Mouse (Mus musculus) C2C12 (cell line): ENCODE data around the gene 1110008L16Rik. TPM values are rescaled to one million over a fixed set of nuclear protein-coding genes. Genes with fewer than 3 reads are reported as not detected.

ENCODE experiments used
- H3K27me3 ChIP-seq: one replicate; pipeline ENCODE4 v1.6.1; 2011; ENCODE audit not compliant: control insufficient read depth, insufficient read depth, insufficient read length
- H3K36me3 ChIP-seq: one replicate; pipeline ENCODE4 v1.6.1; 2011; ENCODE audit not compliant: control insufficient read depth, insufficient read depth
- H3K4me3 ChIP-seq: one replicate; pipeline ENCODE4 v1.5.1; 2011; ENCODE audit warnings: mild to moderate bottlenecking, control low read depth; ENCODE audit not compliant: poor library complexity, insufficient read depth, severe bottlenecking
- H3K79me2 ChIP-seq: one replicate; pipeline ENCODE4 v1.6.1; 2011; ENCODE audit not compliant: control insufficient read depth, insufficient read depth
- H3K79me3 ChIP-seq: one replicate; pipeline ENCODE4 v1.6.1; 2011; ENCODE audit warnings: low read depth, control low read depth
- H3ac ChIP-seq: one replicate; pipeline ENCODE3; 2011; ENCODE audit warnings: low read depth; ENCODE audit not compliant: control insufficient read depth, insufficient read length
- CEBPB ChIP-seq: IDR thresholded peaks from one replicate; pipeline ENCODE4 v1.6.1; 2011; ENCODE audit warnings: low read depth, mild to moderate bottlenecking, control low read depth, moderate library complexity
- CTCF ChIP-seq: IDR thresholded peaks from one replicate; pipeline ENCODE4 v1.5.1; 2011; ENCODE audit not compliant: control insufficient read depth, insufficient read depth, insufficient read length
- FOSL1 ChIP-seq: IDR thresholded peaks from one replicate; pipeline ENCODE4 v1.8.0; 2011; ENCODE audit warnings: mild to moderate bottlenecking, low read length; ENCODE audit not compliant: poor library complexity, insufficient read depth, severe bottlenecking
- MAX ChIP-seq: IDR thresholded peaks from one replicate; pipeline ENCODE4 v1.6.1; 2011; ENCODE audit warnings: mild to moderate bottlenecking, control low read depth
- MYOD1 ChIP-seq: IDR thresholded peaks from one replicate; pipeline ENCODE4 v1.6.1; 2011; ENCODE audit warnings: low read depth; ENCODE audit not compliant: control insufficient read depth, insufficient read length
- MYOG ChIP-seq: IDR thresholded peaks from one replicate; pipeline ENCODE4 v1.6.1; 2011; ENCODE audit not compliant: control insufficient read depth, insufficient read length; ENCODE audit errors: extremely low read depth
- USF1 ChIP-seq: IDR thresholded peaks from one replicate; pipeline ENCODE4 v1.6.1; 2011; ENCODE audit warnings: low read depth, mild to moderate bottlenecking, control low read depth, moderate library complexity
- polyA plus RNA-seq: library from polyadenylated mRNA; unstranded; fragments of >200 nt; fragmentation: generic; extraction: Trizol; gene quantifications from one replicate; pipeline ENCODE4 v1.2.1, GENCODE M21; 2012; ENCODE audit warnings: missing spikeins

The 1110008L16Rik gene
- polyA plus RNA-seq, 1 experiment, result 7.6 TPM

- H3K79me3 ChIP-seq, result no peaks in the 10 kb centered on the region
- H3K27me3 ChIP-seq, result no peaks in the 10 kb centered on the region
- H3ac ChIP-seq, result no peak overlapping the region
- H3K4me3 ChIP-seq, result no peak overlapping the region
- H3K79me2 ChIP-seq, result no peaks in the 10 kb centered on the region
- H3K36me3 ChIP-seq, result no peaks in the 10 kb centered on the region
- TF ChIP-seq MYOD1 (no peak), CEBPB (no peak), MYOG (no peak), MAX (no peak), FOSL1 (no peak), USF1 (no peak), CTCF (no peak)
These were observed 77.7 kb downstream of the 1110008L16Rik start for GRCm38 (mm10) chr12:55376956-55377609.

GRCm38 (mm10) chr12:55377610-55377980, 78.2 kb downstream of the 1110008L16Rik start:
- no peak overlapping the region for H3K4me3 ChIP-seq
- H3K27me3 ChIP-seq, result no peaks in the 10 kb centered on the region
- no peaks in the 10 kb centered on the region for H3K36me3 ChIP-seq
- no peak overlapping the region for H3ac ChIP-seq
- TF ChIP-seq MYOD1 (no peak), MYOG (no peak), CTCF (no peak), MAX (no peak), CEBPB (no peak), FOSL1 (no peak), USF1 (no peak)
- no peaks in the 10 kb centered on the region for H3K79me2 ChIP-seq
- H3K79me3 ChIP-seq, result no peaks in the 10 kb centered on the region

- TF ChIP-seq FOSL1, result no peak
- TF ChIP-seq USF1, result no peak
- TF ChIP-seq MAX, result no peak
- TF ChIP-seq MYOD1, result no peak
- TF ChIP-seq MYOG, result no peak
- no peak for TF ChIP-seq CEBPB
- Histone ChIP-seq H3K36me3 (no peaks in the 10 kb centered on the region), H3K79me2 (no peaks in the 10 kb centered on the region), H3ac (no peak within 1 kb of the TSS), H3K4me3 (no peak within 1 kb of the TSS), H3K27me3 (no peaks in the 10 kb centered on the region), H3K79me3 (no peaks in the 10 kb centered on the region)
These were observed 84.8 kb downstream of the 1110008L16Rik start, which contains the start of gene Psma6 for GRCm38 (mm10) chr12:55384023-55384749. Gene Psma6 (plus strand): TSS chr12:55384222.

GRCm38 (mm10) chr12:55384826-55385225, 85.4 kb downstream of the 1110008L16Rik start:
- Histone ChIP-seq H3ac (no peak overlapping the region), H3K36me3 (no peaks in the 10 kb centered on the region), H3K27me3 (no peaks in the 10 kb centered on the region), H3K79me2 (no peaks in the 10 kb centered on the region), H3K4me3 (no peak overlapping the region), H3K79me3 (no peaks in the 10 kb centered on the region)
- TF ChIP-seq MAX (no peak), MYOD1 (no peak), FOSL1 (no peak), USF1 (no peak), MYOG (no peak), CEBPB (no peak), CTCF (no peak)

- Histone ChIP-seq H3K79me3 (no peaks in the 10 kb centered on the region), H3K4me3 (no peak overlapping the region), H3K36me3 (no peaks in the 10 kb centered on the region), H3K79me2 (no peaks in the 10 kb centered on the region), H3ac (no peak overlapping the region), H3K27me3 (no peaks in the 10 kb centered on the region)
- TF ChIP-seq FOSL1 (no peak), MYOG (no peak), CTCF (no peak), CEBPB (no peak), MYOD1 (no peak), USF1 (no peak), MAX (no peak)
These were observed 86.6 kb downstream of the 1110008L16Rik start for GRCm38 (mm10) chr12:55385931-55386330.

GRCm38 (mm10) chr12:55386456-55386855, 87.1 kb downstream of the 1110008L16Rik start:
- no peaks in the 10 kb centered on the region for H3K27me3 ChIP-seq
- H3K79me2 ChIP-seq, result no peaks in the 10 kb centered on the region
- no peaks in the 10 kb centered on the region for H3K36me3 ChIP-seq
- TF ChIP-seq MYOG (no peak), FOSL1 (no peak), CEBPB (no peak), CTCF (no peak), MAX (no peak), MYOD1 (no peak), USF1 (no peak)
- H3K4me3 ChIP-seq, result no peak overlapping the region
- no peaks in the 10 kb centered on the region for H3K79me3 ChIP-seq
- no peak overlapping the region for H3ac ChIP-seq
